Mouse (Mus musculus) thymus, postnatal 0 days (tissue): ENCODE measurements around the gene Glcci1. TPM values are rescaled to one million over a fixed set of nuclear protein-coding genes. Genes with fewer than 3 reads are reported as not detected.

ENCODE experiments used
- DNase-seq: peaks from one replicate; pipeline ENCODE4 v3.0.0-alpha.2; 2015; ENCODE audit warnings: low spot score
- polyA plus RNA-seq: library from polyadenylated mRNA; unstranded; fragments of >200 nt; fragmentation: Nextera tagmentation; extraction: Ambion mirVana; gene quantifications from 2 replicates; pipeline ENCODE4 v1.2.1, GENCODE M21; 2015

Glcci1 gene
- 86.5 and 106 TPM in 2 replicates for polyA plus RNA-seq

- DNase-seq, result peak; percentile 85
These were observed at the start of gene Glcci1 for GRCm38 (mm10) chr6:8509551-8509950. Gene Glcci1, plus strand, starts transcription at chr6:8509600.

DNA sequence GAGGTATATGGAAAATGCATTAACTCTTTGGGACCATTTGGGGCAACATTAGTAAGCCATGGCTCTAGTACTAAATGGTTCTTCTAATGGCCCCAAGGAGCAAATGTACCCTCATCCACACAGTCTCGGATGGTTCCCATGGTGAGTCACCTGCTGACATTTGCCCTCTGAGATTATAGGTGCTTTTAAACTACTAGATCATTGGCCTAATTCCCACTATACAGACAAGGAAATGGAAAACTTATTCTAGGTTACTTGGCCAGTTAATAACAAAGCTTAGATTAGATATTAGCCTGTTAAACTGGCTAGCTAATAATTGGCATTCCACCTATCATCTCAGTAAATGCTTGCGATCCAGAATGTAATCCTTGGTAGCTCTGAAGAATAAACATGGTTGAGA, 47.0 kb upstream of the Glcci1 start:
- no peak for DNase-seq

DNA sequence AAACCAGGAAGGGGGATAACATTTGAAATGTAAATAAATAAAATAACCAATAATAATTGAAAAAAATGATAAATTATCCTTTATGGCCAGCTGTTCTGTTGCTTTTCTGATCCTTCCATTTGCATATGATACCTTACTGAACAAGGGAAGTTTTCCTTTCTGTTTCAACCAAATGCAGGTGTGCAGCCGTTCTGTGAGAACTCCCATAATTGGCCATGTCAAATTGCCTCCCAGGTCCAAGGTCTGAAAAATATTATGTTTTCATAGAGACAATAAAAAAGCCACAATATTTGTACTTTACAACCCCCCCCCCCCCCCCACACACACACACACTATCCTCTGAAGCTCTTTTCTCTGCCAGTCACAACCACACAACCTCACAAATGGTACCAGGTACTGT, 44.0 kb upstream of the Glcci1 start:
- no peak for DNase-seq

GRCm38 (mm10) chr6:8465985-8466384, 43.4 kb upstream of the Glcci1 start:
- no peak for DNase-seq

DNA sequence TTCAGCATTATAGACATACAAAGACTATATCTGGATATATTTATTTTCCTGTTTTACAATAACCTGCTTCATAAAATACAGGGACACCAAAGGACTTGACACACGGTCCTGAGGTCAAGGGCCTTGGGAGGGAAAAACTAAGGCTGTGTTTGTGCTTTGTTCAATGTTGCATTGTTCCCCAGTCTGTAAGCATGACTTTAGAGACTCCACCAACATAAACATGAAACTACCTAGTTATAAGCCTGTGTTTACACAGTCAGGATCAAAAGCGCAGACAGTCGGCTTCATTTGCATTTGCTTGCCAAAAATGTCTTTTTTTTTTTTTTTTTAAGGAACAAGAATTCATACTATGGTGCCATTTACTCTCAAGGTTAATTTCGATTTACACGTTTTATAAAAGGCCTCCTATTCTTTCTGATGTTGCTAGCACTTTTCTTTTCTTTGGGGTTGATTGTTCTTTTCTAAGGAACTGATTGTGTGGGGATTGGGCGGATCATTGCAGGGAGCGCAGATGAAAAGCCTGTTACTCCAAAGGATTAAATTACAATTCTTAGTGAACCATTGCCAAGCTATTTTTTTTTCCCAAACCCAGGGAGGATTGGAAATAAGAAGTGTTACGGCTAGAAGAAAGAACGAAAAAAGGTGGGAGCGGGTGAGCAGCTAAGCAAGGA, 41.6 kb upstream of the Glcci1 start:
- DNase-seq, result no peak

- DNase-seq, result no peak
These were observed 39.5 kb upstream of the Glcci1 start for GRCm38 (mm10) chr6:8469918-8470317.

- DNase-seq, result no peak
These were observed 37.3 kb upstream of the Glcci1 start for GRCm38 (mm10) chr6:8472125-8472524.

DNA sequence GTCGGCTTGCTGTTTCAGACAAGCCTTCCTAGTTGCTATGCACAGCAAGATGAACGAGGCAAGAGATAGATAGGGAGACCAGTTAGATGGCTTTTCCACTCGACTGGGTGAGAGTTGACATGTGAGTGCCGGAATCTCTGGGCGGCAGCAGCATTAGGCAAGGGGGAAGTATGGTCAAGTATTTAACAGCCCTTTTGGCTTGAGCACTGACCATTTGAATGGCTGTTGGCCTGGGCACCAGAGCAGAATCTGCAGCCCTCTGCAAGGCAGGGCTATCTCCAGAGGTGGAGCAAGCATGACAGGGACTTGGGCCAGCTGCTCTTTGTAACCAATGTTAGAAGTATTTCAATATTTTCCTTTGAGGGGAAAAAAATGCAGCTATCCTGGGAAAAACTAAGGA, 36.5 kb upstream of the Glcci1 start:
- no peak for DNase-seq

DNA sequence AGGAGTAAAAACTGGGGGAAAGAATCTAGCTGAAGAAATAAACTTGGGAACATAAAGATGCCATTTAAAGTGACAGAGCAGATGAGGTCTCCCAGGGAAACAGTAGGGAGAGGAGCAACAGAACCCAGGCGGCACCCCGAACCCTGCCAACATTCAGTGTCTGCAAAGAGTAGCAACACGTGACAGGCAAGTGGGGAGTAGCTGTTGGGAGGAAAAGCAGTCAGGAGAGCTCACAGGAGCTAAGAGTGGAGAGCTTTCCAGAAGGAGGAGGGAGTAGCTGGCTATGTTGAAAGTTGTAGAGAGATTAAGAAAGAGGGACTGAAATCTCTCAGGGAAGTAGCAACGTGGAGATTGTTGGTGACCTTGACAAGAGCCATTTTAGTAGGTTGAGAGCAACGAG, 35.9 kb upstream of the Glcci1 start:
- DNase-seq, result no peak

DNA sequence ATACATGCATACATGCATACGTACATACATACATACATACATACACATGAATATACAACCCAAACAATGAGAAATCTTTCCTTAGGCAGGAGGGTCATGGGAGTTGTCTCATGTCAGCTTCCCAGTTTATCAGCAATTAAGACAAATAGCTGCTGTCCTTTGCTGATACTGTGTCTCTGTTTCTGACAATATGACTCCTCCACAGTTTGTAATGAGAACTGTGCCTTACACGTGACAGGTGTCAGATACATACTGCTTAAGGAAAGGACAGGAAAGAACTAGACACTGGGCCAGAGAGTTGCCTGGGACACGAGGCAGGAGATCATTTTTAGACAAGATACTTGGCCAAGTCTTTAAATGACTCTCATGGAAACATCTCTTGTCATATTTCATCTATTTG, 35.1 kb upstream of the Glcci1 start:
- no peak for DNase-seq

DNA sequence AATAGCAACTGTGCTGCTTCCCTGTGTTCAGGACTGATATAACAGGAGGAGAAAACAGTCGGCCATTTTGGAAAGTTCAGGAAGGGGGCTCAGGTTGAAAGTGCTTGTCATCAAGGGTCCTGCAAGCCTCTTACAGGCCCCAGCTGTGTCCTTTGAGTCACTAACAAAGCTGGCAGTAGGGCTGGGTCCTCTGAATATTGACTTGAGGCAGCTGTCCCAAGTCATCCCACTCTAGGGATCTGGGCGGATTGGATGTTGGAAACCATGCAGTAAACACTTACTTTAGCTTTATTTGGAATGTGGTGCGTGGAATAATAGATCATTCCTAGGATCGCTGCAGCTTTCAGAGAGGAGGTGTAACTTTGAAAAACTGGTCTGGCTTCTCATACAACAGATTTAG, 34.6 kb upstream of the Glcci1 start:
- no peak for DNase-seq

GRCm38 (mm10) chr6:8479176-8479575, 30.2 kb upstream of the Glcci1 start:
- no peak for DNase-seq

- peak; percentile 71 for DNase-seq
These were observed 24.7 kb upstream of the Glcci1 start for GRCm38 (mm10) chr6:8484437-8485275.

DNA sequence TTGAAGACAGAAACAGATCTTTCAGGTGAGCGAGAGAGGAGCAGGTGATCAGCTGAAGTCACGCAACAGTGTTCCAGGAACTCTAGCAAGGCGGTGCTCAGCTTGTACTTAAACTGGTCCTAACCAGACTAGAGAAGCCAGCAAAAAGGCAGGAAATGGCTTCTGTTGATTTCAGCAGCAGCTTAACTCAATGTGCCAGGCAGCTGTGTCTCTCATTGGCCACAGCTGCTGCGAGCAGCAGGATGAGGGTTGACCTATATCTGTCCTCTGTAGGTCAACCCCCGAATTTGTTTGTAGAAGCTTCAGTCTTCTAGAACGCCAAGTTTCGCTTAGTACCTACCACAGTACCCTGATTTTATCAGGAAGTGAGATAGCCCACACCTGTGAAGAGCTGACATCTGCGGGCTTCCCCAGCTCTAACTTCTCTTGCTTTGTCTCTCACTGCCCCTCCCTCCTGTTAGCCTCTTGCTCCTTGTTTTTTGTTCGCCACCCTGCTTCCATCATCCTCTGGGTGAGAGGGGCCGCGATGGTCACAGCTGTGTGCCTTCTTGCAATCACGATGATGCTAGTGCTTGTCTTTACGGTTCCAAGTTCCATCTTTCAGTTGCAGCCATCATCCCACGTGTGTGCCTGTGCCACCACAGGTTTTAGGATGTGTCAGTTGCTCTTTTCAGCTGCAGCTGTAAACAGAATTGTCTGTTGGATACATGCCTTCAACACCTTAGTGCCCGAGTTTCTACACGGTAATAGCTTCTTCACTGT, 23.8 kb upstream of the Glcci1 start:
- DNase-seq, result peak; percentile 98

GRCm38 (mm10) chr6:8486391-8487043, 22.9 kb upstream of the Glcci1 start:
- DNase-seq, result peak; percentile 15

DNA sequence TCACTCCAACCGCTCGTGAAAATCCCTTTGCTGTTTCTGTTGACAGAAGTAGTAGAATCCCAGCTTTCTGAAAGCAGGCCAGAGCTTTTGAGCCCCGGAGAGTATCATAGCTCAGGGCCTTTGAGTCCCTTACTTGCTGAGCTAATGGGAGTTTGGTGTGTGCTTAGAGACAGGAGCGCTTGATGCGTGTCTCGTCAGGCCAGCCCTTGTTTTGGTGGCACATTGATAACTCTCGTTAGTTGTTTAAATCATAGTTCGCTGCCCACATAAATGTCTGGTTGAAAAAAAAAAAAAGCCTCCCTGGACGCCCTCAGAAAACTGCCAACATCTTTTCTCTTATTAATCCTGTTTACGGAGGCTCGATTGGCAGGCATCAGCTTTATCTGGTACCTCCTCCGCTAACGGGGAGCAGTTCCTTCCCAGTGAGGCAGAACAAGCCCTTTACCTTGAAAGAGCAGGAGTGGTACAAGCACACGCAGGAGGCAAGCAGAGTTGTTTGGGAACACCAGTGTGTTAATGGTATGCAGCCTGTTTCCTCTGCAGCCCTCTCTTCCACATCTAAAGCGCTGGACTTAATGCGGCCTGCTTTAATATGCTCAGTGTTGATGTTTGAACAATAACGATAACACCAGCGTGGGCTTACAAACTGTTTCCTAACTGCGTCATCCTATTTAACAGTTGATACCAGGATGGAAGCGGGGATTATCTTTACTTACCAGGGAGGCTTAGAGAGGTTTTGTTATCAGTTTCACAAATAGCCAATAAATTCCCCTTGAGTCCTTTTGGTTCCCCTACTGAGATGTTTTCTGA, 22.2 kb upstream of the Glcci1 start:
- no peak for DNase-seq

GRCm38 (mm10) chr6:8488249-8488648, 21.2 kb upstream of the Glcci1 start:
- DNase-seq, result peak; percentile 18

GRCm38 (mm10) chr6:8489266-8489665, 20.1 kb upstream of the Glcci1 start:
- no peak for DNase-seq

- peak; percentile 57 for DNase-seq
These were observed 19.3 kb upstream of the Glcci1 start for GRCm38 (mm10) chr6:8489938-8490585.

- no peak for DNase-seq
These were observed 17.2 kb upstream of the Glcci1 start for GRCm38 (mm10) chr6:8492248-8492647.
